Mouse (Mus musculus) cerebellum, adult 2 months (tissue): Measurements from ENCODE around the gene Nrxn3.

Experiments used
- CTCF ChIP-seq: fragments of 200-500 bp; IDR thresholded peaks from 2 replicates; pipeline ENCODE4 v1.5.1; 2011; ENCODE audit warnings: low read depth, mild to moderate bottlenecking, control low read depth, low read length, moderate library complexity, borderline replicate concordance; ENCODE audit not compliant: insufficient read depth
- POLR2A ChIP-seq: fragments of 200-500 bp; IDR thresholded peaks from 2 replicates; pipeline ENCODE4 v1.6.1; 2011; ENCODE audit warnings: low read length, control low read depth, borderline replicate concordance; ENCODE audit not compliant: insufficient read depth

DNA sequence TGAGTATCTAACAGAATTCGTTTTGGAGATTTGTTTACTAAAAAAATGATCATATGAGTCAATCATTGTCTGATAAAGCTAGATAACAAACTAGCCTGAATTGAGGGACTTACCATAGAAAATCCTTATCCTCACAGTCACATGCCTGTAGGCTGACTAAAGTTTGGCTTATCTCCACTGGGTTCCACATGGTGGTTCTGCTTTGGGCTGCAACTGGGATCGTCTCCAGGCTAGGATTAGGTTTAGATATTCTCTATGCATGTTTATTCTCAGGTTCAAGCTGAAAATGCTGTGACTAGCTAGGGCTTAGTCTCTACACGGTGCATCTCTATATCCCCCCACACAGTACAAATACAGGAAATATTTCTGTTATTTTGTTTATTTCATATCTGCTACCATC, 1421.6 kb downstream of the Nrxn3 start:
- TF ChIP-seq CTCF (no peak), POLR2A (no peak)
